Mouse (Mus musculus) lung, postnatal 0 days (tissue): ENCODE data around the gene Rph3a. TPM values are rescaled to one million over a fixed set of nuclear protein-coding genes. Genes with fewer than 3 reads are reported as not detected.
"Not testable (repeated sequence)": the region's sequence is repeated elsewhere in the genome, so short reads cannot be mapped to it uniquely, and the experiment has no call there.

Experiments
- ATAC-seq: fragments of 200-750 bp; cut with Nextera tagmentation; 2 replicates; pipeline ENCODE4 v1.8.0; 2017; ENCODE audit warnings: moderate library complexity
- DNase-seq: peaks from one replicate; pipeline ENCODE4 v3.0.0-alpha.2; 2016; ENCODE audit warnings: low spot score
- H3K27ac ChIP-seq: fragments of 300-500 bp; sonication (generic); 2 replicates; pipeline ENCODE4 v1.5.1; 2014; ENCODE audit warnings: antibody characterized with exemption, mild to moderate bottlenecking, low read length, mixed read lengths
- H3K27me3 ChIP-seq: fragments of 300-500 bp; sonication (generic); replicated peaks from 2 replicates; pipeline ENCODE4 v1.6.1; 2014; ENCODE audit warnings: low read length, mixed read lengths; ENCODE audit not compliant: insufficient read depth
- H3K36me3 ChIP-seq: fragments of 300-500 bp; sonication (generic); 2 replicates; pipeline ENCODE4 v1.6.1; 2014; ENCODE audit warnings: low read length, mixed read lengths; ENCODE audit not compliant: insufficient read depth
- H3K4me1 ChIP-seq: fragments of 300-500 bp; sonication (generic); 2 replicates; pipeline ENCODE4 v1.6.1; 2014; ENCODE audit warnings: antibody characterized with exemption, low read depth, low read length, mixed read lengths; ENCODE audit not compliant: insufficient read depth
- H3K4me2 ChIP-seq: fragments of 300-500 bp; sonication (generic); replicated peaks from 2 replicates; pipeline ENCODE4 v1.6.1; 2014; ENCODE audit warnings: low read depth, mild to moderate bottlenecking, low read length, moderate library complexity, mixed read lengths
- H3K4me3 ChIP-seq: fragments of 300-500 bp; sonication (generic); 2 replicates; pipeline ENCODE4 v1.5.1; 2014; ENCODE audit warnings: low read depth, low read length
- H3K9ac ChIP-seq: fragments of 300-500 bp; sonication (generic); replicated peaks from 2 replicates; pipeline ENCODE4 v1.6.1; 2014; ENCODE audit warnings: low read depth, mild to moderate bottlenecking
- H3K9me3 ChIP-seq: fragments of 300-500 bp; sonication (generic); 2 replicates; pipeline ENCODE4 v1.6.1; 2016; ENCODE audit warnings: low read length, mixed read lengths
- CTCF ChIP-seq: IDR thresholded peaks from 2 replicates; pipeline ENCODE4 v1.5.1; 2016; ENCODE audit warnings: antibody characterized with exemption, mild to moderate bottlenecking
- EP300 ChIP-seq: IDR thresholded peaks from 2 replicates; pipeline ENCODE4 v1.6.1; 2016; ENCODE audit warnings: antibody characterized with exemption, mild to moderate bottlenecking, control low read depth
- WGBS: fragments of 180-500 bp; shearing (Covaris S2); extraction: QIAGEN DNeasy Blood & Tissue Kit; methylation state at CpG from one replicate; pipeline ENCODE4 v1.1.7; 2014; 5-methylcytosine and 5-hydroxymethylcytosine counted together
- polyA plus RNA-seq: library from polyadenylated mRNA; unstranded; fragments of >200 nt; fragmentation: Nextera tagmentation; extraction: Ambion mirVana; gene quantifications from 2 replicates; pipeline ENCODE4 v1.2.1, GENCODE M21; 2015

Gene Rph3a
- polyA plus RNA-seq, 1 experiment from 2014 or later, result not detected

GRCm38 (mm10) chr5:120923969-120924368, 85.9 kb downstream of the Rph3a start:
- TF ChIP-seq CTCF, result no peak
- no peak for TF ChIP-seq EP300
- Histone ChIP-seq H3K27ac (no peak overlapping the region), H3K4me1 (no peaks in the 10 kb centered on the region), H3K36me3 (no peaks in the 10 kb centered on the region), H3K4me2 (no peak overlapping the region), H3K9me3 (no peaks in the 10 kb centered on the region), H3K27me3 (no peaks in the 10 kb centered on the region), H3K9ac (no peak overlapping the region), H3K4me3 (no peak overlapping the region)
- no peak for DNase-seq
- ATAC-seq, result no peak
- WGBS, result 60% methylated on average over 4 of the region's 4 CpGs

GRCm38 (mm10) chr5:120920296-120920695, 89.6 kb downstream of the Rph3a start:
- Histone ChIP-seq H3K4me2 (no peak overlapping the region), H3K4me3 (no peak overlapping the region), H3K9me3 (no peaks in the 10 kb centered on the region), H3K4me1 (no peaks in the 10 kb centered on the region), H3K27ac (no peak overlapping the region), H3K27me3 (no peaks in the 10 kb centered on the region), H3K36me3 (no peaks in the 10 kb centered on the region), H3K9ac (no peak overlapping the region)
- DNase-seq (no peak), ATAC-seq (no peak)
- 61% methylated on average over 3 of the region's 3 CpGs for WGBS
- TF ChIP-seq EP300 (no peak), CTCF (no peak)

GRCm38 (mm10) chr5:120919156-120919935, 90.5 kb downstream of the Rph3a start:
- not testable (repeated sequence) for H3K9me3 ChIP-seq, DNase-seq, ATAC-seq, H3K4me1 ChIP-seq, H3K4me3 ChIP-seq, H3K9ac ChIP-seq, H3K27ac ChIP-seq, H3K27me3 ChIP-seq, H3K36me3 ChIP-seq, H3K4me2 ChIP-seq
- 52% methylated on average over 2 of the region's 2 CpGs for WGBS

GRCm38 (mm10) chr5:120914204-120914603, 95.7 kb downstream of the Rph3a start, which contains the start of gene Oas1d:
Gene Oas1d, plus strand, starts transcription at chr5:120914536.
- H3K27ac ChIP-seq, H3K36me3 ChIP-seq, H3K4me1 ChIP-seq, H3K4me3 ChIP-seq, H3K27me3 ChIP-seq, H3K9me3 ChIP-seq, ATAC-seq, H3K9ac ChIP-seq, DNase-seq, H3K4me2 ChIP-seq: not testable (repeated sequence)
- WGBS, result 38% methylated on average over 8 of the region's 8 CpGs

- no peaks in the 10 kb centered on the region for H3K27me3 ChIP-seq
- no peaks in the 10 kb centered on the region for H3K36me3 ChIP-seq
- no peaks in the 10 kb centered on the region for H3K4me1 ChIP-seq
- H3K9me3 ChIP-seq, result no peaks in the 10 kb centered on the region
- 51% methylated on average over 7 of the region's 7 CpGs for WGBS
- H3K27ac ChIP-seq, result no peak overlapping the region
- no peak overlapping the region for H3K9ac ChIP-seq
- no peak overlapping the region for H3K4me3 ChIP-seq
- no peak overlapping the region for H3K4me2 ChIP-seq
- TF ChIP-seq EP300 (no peak), CTCF (no peak)
- no peak for ATAC-seq
- DNase-seq, result no peak
These were observed 101.5 kb downstream of the Rph3a start for GRCm38 (mm10) chr5:120908196-120908920.

- H3K9ac ChIP-seq, H3K27ac ChIP-seq, H3K27me3 ChIP-seq, DNase-seq, H3K4me3 ChIP-seq, H3K36me3 ChIP-seq, H3K9me3 ChIP-seq, H3K4me1 ChIP-seq, ATAC-seq: not testable (repeated sequence)
- H3K4me2 ChIP-seq, result peak within 1 kb of the TSS; percentile 22
- WGBS, result 33% methylated on average over 9 of the region's 12 CpGs
These were observed 102.8 kb downstream of the Rph3a start, which contains the start of gene Oas1a for GRCm38 (mm10) chr5:120906791-120907733. Gene Oas1a, minus strand, starts transcription at chr5:120907521.
